Mouse (Mus musculus): ENCODE results near the gene Sumo2. TPM values are rescaled to one million over a fixed set of nuclear protein-coding genes. Genes with fewer than 3 reads are reported as not detected.
A peak's percentile ranks its signal among the peaks of the same experiment; 100 is the strongest.

Gene Sumo2
- 1,130 and 1,181 TPM in 2 replicates for polyA plus RNA-seq (2015; fragmentation: Nextera tagmentation; extraction: Ambion mirVana)

- ATAC-seq = peak; percentile 92
- Histone ChIP-seq H3K4me1 (replicated peaks; ENCODE audit: control insufficient read depth, insufficient read depth, low read length) (peaks cover 17% of the 10 kb centered on the region), H3K27me3 (replicated peaks; ENCODE audit: control insufficient read depth, insufficient read depth, low read length) (no peaks in the 10 kb centered on the region), H3K4me2 (ENCODE audit: low read length) (peak within 1 kb of the TSS; percentile 89), H3K4me3 (replicated peaks; ENCODE audit: low read length) (peak within 1 kb of the TSS; percentile 92), H3K9ac (replicated peaks; ENCODE audit: low read depth, low read length) (peak within 1 kb of the TSS; percentile 92), H3K9me3 (ENCODE audit: control insufficient read depth, low read length) (no peaks in the 10 kb centered on the region), H3K27ac (ENCODE audit: low read length) (peak within 1 kb of the TSS; percentile 99), H3K36me3 (ENCODE audit: control insufficient read depth, insufficient read depth) (peaks cover 16% of the 10 kb centered on the region)
- WGBS = 2% methylated on average over 33 of the region's 70 CpGs
Observed at GRCm38 (mm10) chr11:115536038-115536681, at the start of gene Sumo2. TSS of gene Sumo2 (minus strand) at chr11:115536276.

- Histone ChIP-seq H3K27me3 (replicated peaks; ENCODE audit: control insufficient read depth, insufficient read depth, low read length) (no peaks in the 10 kb centered on the region), H3K4me1 (replicated peaks; ENCODE audit: control insufficient read depth, insufficient read depth, low read length) (no peaks in the 10 kb centered on the region), H3K4me3 (replicated peaks; ENCODE audit: low read length) (no peak overlapping the region), H3K4me2 (ENCODE audit: low read length) (no peak overlapping the region), H3K27ac (ENCODE audit: low read length) (no peak overlapping the region), H3K9ac (replicated peaks; ENCODE audit: low read depth, low read length) (no peak overlapping the region), H3K9me3 (ENCODE audit: control insufficient read depth, low read length) (no peaks in the 10 kb centered on the region), H3K36me3 (ENCODE audit: control insufficient read depth, insufficient read depth) (peaks cover 35% of the 10 kb centered on the region)
- ATAC-seq = no peak
- WGBS = 91% methylated on average over 7 of the region's 7 CpGs
Observed at GRCm38 (mm10) chr11:115585573-115586100, 49.6 kb upstream of the Sumo2 start.

GRCm38 (mm10) chr11:115584376-115585073 lies 48.4 kb upstream of the Sumo2 start:
- no peak for ATAC-seq
- H3K4me2 ChIP-seq (ENCODE audit: low read length) = no peak overlapping the region
- no peaks in the 10 kb centered on the region for H3K4me1 ChIP-seq (replicated peaks; ENCODE audit: control insufficient read depth, insufficient read depth, low read length)
- H3K4me3 ChIP-seq (replicated peaks; ENCODE audit: low read length) = no peak overlapping the region
- H3K36me3 ChIP-seq (ENCODE audit: control insufficient read depth, insufficient read depth) = peaks cover 26% of the 10 kb centered on the region
- H3K9me3 ChIP-seq (ENCODE audit: control insufficient read depth, low read length) = no peaks in the 10 kb centered on the region
- no peak overlapping the region for H3K27ac ChIP-seq (ENCODE audit: low read length)
- WGBS = 88% methylated on average over 10 of the region's 10 CpGs
- no peaks in the 10 kb centered on the region for H3K27me3 ChIP-seq (replicated peaks; ENCODE audit: control insufficient read depth, insufficient read depth, low read length)
- H3K9ac ChIP-seq (replicated peaks; ENCODE audit: low read depth, low read length) = no peak overlapping the region

- no peaks in the 10 kb centered on the region for H3K4me1 ChIP-seq (replicated peaks; ENCODE audit: control insufficient read depth, insufficient read depth, low read length)
- no peak overlapping the region for H3K4me3 ChIP-seq (replicated peaks; ENCODE audit: low read length)
- no peak overlapping the region for H3K4me2 ChIP-seq (ENCODE audit: low read length)
- no peaks in the 10 kb centered on the region for H3K9me3 ChIP-seq (ENCODE audit: control insufficient read depth, low read length)
- no peak overlapping the region for H3K27ac ChIP-seq (ENCODE audit: low read length)
- ATAC-seq = no peak
- no peaks in the 10 kb centered on the region for H3K27me3 ChIP-seq (replicated peaks; ENCODE audit: control insufficient read depth, insufficient read depth, low read length)
- H3K36me3 ChIP-seq (ENCODE audit: control insufficient read depth, insufficient read depth) = peaks cover 23% of the 10 kb centered on the region
- 83% methylated on average over 10 of the region's 10 CpGs for WGBS
- H3K9ac ChIP-seq (replicated peaks; ENCODE audit: low read depth, low read length) = no peak overlapping the region
Observed at GRCm38 (mm10) chr11:115582913-115583606, 47.0 kb upstream of the Sumo2 start.

- Histone ChIP-seq H3K4me2 (ENCODE audit: low read length) (no peak overlapping the region), H3K4me1 (replicated peaks; ENCODE audit: control insufficient read depth, insufficient read depth, low read length) (no peaks in the 10 kb centered on the region), H3K9ac (replicated peaks; ENCODE audit: low read depth, low read length) (no peak overlapping the region), H3K27me3 (replicated peaks; ENCODE audit: control insufficient read depth, insufficient read depth, low read length) (no peaks in the 10 kb centered on the region), H3K27ac (ENCODE audit: low read length) (no peak overlapping the region), H3K4me3 (replicated peaks; ENCODE audit: low read length) (no peak overlapping the region), H3K36me3 (ENCODE audit: control insufficient read depth, insufficient read depth) (peaks cover 4% of the 10 kb centered on the region), H3K9me3 (ENCODE audit: control insufficient read depth, low read length) (no peaks in the 10 kb centered on the region)
- ATAC-seq = no peak
Observed at GRCm38 (mm10) chr11:115579080-115579479, 43.0 kb upstream of the Sumo2 start.

GRCm38 (mm10) chr11:115564961-115565360 lies 28.9 kb upstream of the Sumo2 start:
- peaks cover 16% of the 10 kb centered on the region for H3K36me3 ChIP-seq (ENCODE audit: control insufficient read depth, insufficient read depth)
- peak overlapping the region; percentile 97 for H3K4me2 ChIP-seq (ENCODE audit: low read length)
- H3K4me3 ChIP-seq (replicated peaks; ENCODE audit: low read length) = peak overlapping the region; percentile 70
- H3K4me1 ChIP-seq (replicated peaks; ENCODE audit: control insufficient read depth, insufficient read depth, low read length) = peaks cover 14% of the 10 kb centered on the region
- no peak overlapping the region for H3K27ac ChIP-seq (ENCODE audit: low read length)
- no peaks in the 10 kb centered on the region for H3K27me3 ChIP-seq (replicated peaks; ENCODE audit: control insufficient read depth, insufficient read depth, low read length)
- 22% methylated on average over 7 of the region's 7 CpGs for WGBS
- H3K9me3 ChIP-seq (ENCODE audit: control insufficient read depth, low read length) = no peaks in the 10 kb centered on the region
- no peak for ATAC-seq
- H3K9ac ChIP-seq (replicated peaks; ENCODE audit: low read depth, low read length) = peak overlapping the region; percentile 76

- H3K4me3 ChIP-seq (replicated peaks; ENCODE audit: low read length) = peak within 1 kb of the TSS; percentile 70
- peak within 1 kb of the TSS; percentile 76 for H3K9ac ChIP-seq (replicated peaks; ENCODE audit: low read depth, low read length)
- H3K27ac ChIP-seq (ENCODE audit: low read length) = peak within 1 kb of the TSS; percentile 84
- peak; percentile 95 for ATAC-seq
- H3K4me1 ChIP-seq (replicated peaks; ENCODE audit: control insufficient read depth, insufficient read depth, low read length) = peaks cover 14% of the 10 kb centered on the region
- peaks cover 11% of the 10 kb centered on the region for H3K36me3 ChIP-seq (ENCODE audit: control insufficient read depth, insufficient read depth)
- peak within 1 kb of the TSS; percentile 97 for H3K4me2 ChIP-seq (ENCODE audit: low read length)
- no peaks in the 10 kb centered on the region for H3K9me3 ChIP-seq (ENCODE audit: control insufficient read depth, low read length)
- no peaks in the 10 kb centered on the region for H3K27me3 ChIP-seq (replicated peaks; ENCODE audit: control insufficient read depth, insufficient read depth, low read length)
- WGBS = under 1% methylated on average over 42 of the region's 42 CpGs
Observed at GRCm38 (mm10) chr11:115564064-115564809, 28.2 kb upstream of the Sumo2 start, which contains the start of gene Nup85. TSS of gene Nup85 (plus strand) at chr11:115564434.

GRCm38 (mm10) chr11:115563406-115563805 lies 27.3 kb upstream of the Sumo2 start:
- Histone ChIP-seq H3K27ac (ENCODE audit: low read length) (no peak overlapping the region), H3K4me1 (replicated peaks; ENCODE audit: control insufficient read depth, insufficient read depth, low read length) (peaks cover 14% of the 10 kb centered on the region), H3K4me3 (replicated peaks; ENCODE audit: low read length) (peak overlapping the region; percentile 70), H3K27me3 (replicated peaks; ENCODE audit: control insufficient read depth, insufficient read depth, low read length) (no peaks in the 10 kb centered on the region), H3K9ac (replicated peaks; ENCODE audit: low read depth, low read length) (peak overlapping the region; percentile 76), H3K36me3 (ENCODE audit: control insufficient read depth, insufficient read depth) (peaks cover 9% of the 10 kb centered on the region), H3K9me3 (ENCODE audit: control insufficient read depth, low read length) (no peaks in the 10 kb centered on the region), H3K4me2 (ENCODE audit: low read length) (peak overlapping the region; percentile 97)
- ATAC-seq = no peak
- 53% methylated on average over 4 of the region's 4 CpGs for WGBS
